Mouse (Mus musculus): ENCODE data around the gene Gp1ba. TPM values are rescaled to one million over a fixed set of nuclear protein-coding genes. Genes with fewer than 3 reads are reported as not detected.

Gene Gp1ba
- polyA plus RNA-seq, 1 experiment from 2014 or later, result 0.38 TPM

GRCm38 (mm10) chr11:70686901-70687566 lies 48.1 kb downstream of the Gp1ba start:
- ATAC-seq (ENCODE audit: low read depth) (peak; percentile 78), DNase-seq (ENCODE audit: low spot score) (peak; percentile 65)
- 2% methylated on average over 16 of the region's 16 CpGs for WGBS

GRCm38 (mm10) chr11:70687601-70688199 lies 48.8 kb downstream of the Gp1ba start, which contains the start of gene Camta2:
TSS of gene Camta2 (minus strand) at chr11:70688105.
- no peaks in the 10 kb centered on the region for H3K9me3 ChIP-seq (ENCODE audit: control insufficient read depth, low read length)
- ATAC-seq (ENCODE audit: low read depth) (peak; percentile 86), DNase-seq (ENCODE audit: low spot score) (peak; percentile 88)
- peak within 1 kb of the TSS; percentile 84 for H3K9ac ChIP-seq (ENCODE audit: low read depth, low read length)
- peak within 1 kb of the TSS; percentile 93 for H3K4me2 ChIP-seq (ENCODE audit: low read depth, low read length)
- H3K36me3 ChIP-seq (ENCODE audit: control insufficient read depth, insufficient read depth, low read length), result peaks cover 21% of the 10 kb centered on the region
- 0% methylated on average over 24 of the region's 55 CpGs for WGBS
- peak within 1 kb of the TSS; percentile 89 for H3K27ac ChIP-seq (replicated peaks; ENCODE audit: low read depth, low read length)
- 0 out of 2 replicates have a peak, but pooled peaks cover 8% of the 10 kb centered on the region for H3K4me1 ChIP-seq (ENCODE audit: control insufficient read depth, insufficient read depth, low read length)
- H3K4me3 ChIP-seq (ENCODE audit: low read depth, low read length), result peak within 1 kb of the TSS; percentile 85
- H3K27me3 ChIP-seq (replicated peaks; ENCODE audit: control insufficient read depth, insufficient read depth, low read length), result no peaks in the 10 kb centered on the region

More at GRCm38 (mm10) chr11:70686901-70687566, 48.1 kb downstream of the Gp1ba start:
- Histone ChIP-seq H3K36me3 (ENCODE audit: control insufficient read depth, insufficient read depth, low read length) (peaks cover 27% of the 10 kb centered on the region), H3K9me3 (ENCODE audit: control insufficient read depth, low read length) (no peaks in the 10 kb centered on the region), H3K4me3 (ENCODE audit: low read depth, low read length) (peak overlapping the region; percentile 85), H3K4me1 (ENCODE audit: control insufficient read depth, insufficient read depth, low read length) (peaks cover 8% of the 10 kb centered on the region; the same call in 1 of the 2 replicates), H3K27ac (replicated peaks; ENCODE audit: low read depth, low read length) (peak overlapping the region; percentile 89), H3K27me3 (replicated peaks; ENCODE audit: control insufficient read depth, insufficient read depth, low read length) (no peaks in the 10 kb centered on the region), H3K4me2 (ENCODE audit: low read depth, low read length) (peak overlapping the region; percentile 93), H3K9ac (ENCODE audit: low read depth, low read length) (peak overlapping the region; percentile 84)

- Histone ChIP-seq H3K27me3 (replicated peaks; ENCODE audit: control insufficient read depth, insufficient read depth, low read length) (no peaks in the 10 kb centered on the region), H3K9ac (ENCODE audit: low read depth, low read length) (peak overlapping the region; percentile 84), H3K4me3 (ENCODE audit: low read depth, low read length) (peak overlapping the region; percentile 85), H3K4me2 (ENCODE audit: low read depth, low read length) (peak overlapping the region; percentile 93), H3K27ac (replicated peaks; ENCODE audit: low read depth, low read length) (peak overlapping the region; percentile 89), H3K9me3 (ENCODE audit: control insufficient read depth, low read length) (no peaks in the 10 kb centered on the region), H3K36me3 (ENCODE audit: control insufficient read depth, insufficient read depth, low read length) (peaks cover 14% of the 10 kb centered on the region), H3K4me1 (ENCODE audit: control insufficient read depth, insufficient read depth, low read length) (0 out of 2 replicates have a peak, but pooled peaks cover 8% of the 10 kb centered on the region)
- DNase-seq (ENCODE audit: low spot score), result no peak
- ATAC-seq (ENCODE audit: low read depth), result no peak
- 21% methylated on average over 8 of the region's 8 CpGs for WGBS
Observed at GRCm38 (mm10) chr11:70688372-70688771, 49.5 kb downstream of the Gp1ba start.

GRCm38 (mm10) chr11:70689578-70689977 lies 50.7 kb downstream of the Gp1ba start:
- Histone ChIP-seq H3K4me2 (ENCODE audit: low read depth, low read length) (no peak overlapping the region), H3K4me1 (ENCODE audit: control insufficient read depth, insufficient read depth, low read length) (0 out of 2 replicates have a peak, but pooled peaks cover 8% of the 10 kb centered on the region), H3K27me3 (replicated peaks; ENCODE audit: control insufficient read depth, insufficient read depth, low read length) (no peaks in the 10 kb centered on the region), H3K4me3 (ENCODE audit: low read depth, low read length) (no peak overlapping the region), H3K9ac (ENCODE audit: low read depth, low read length) (no peak overlapping the region), H3K36me3 (ENCODE audit: control insufficient read depth, insufficient read depth, low read length) (0 out of 2 replicates have a peak, but pooled peaks cover 3% of the 10 kb centered on the region), H3K9me3 (ENCODE audit: control insufficient read depth, low read length) (no peaks in the 10 kb centered on the region), H3K27ac (replicated peaks; ENCODE audit: low read depth, low read length) (no peak overlapping the region)
- ATAC-seq (ENCODE audit: low read depth) (no peak), DNase-seq (ENCODE audit: low spot score) (peak; percentile 29)
- WGBS, result 43% methylated on average over 4 of the region's 4 CpGs

Other genes starting within 250 kb of the Gp1ba start
- 29.8 and 36.2 TPM in 2 replicates for gene Pelp1, start 229.1 kb upstream of the Gp1ba start, polyA plus RNA-seq (2014; fragmentation: Nextera tagmentation; extraction: Ambion mirVana)
- gene Arrb2, start 206.5 kb upstream of the Gp1ba start, polyA plus RNA-seq (2014; fragmentation: Nextera tagmentation; extraction: Ambion mirVana), result 19.0 and 24.1 TPM in 2 replicates
- gene Med11, start 187.2 kb upstream of the Gp1ba start, polyA plus RNA-seq (2014; fragmentation: Nextera tagmentation; extraction: Ambion mirVana), result 37.0 and 40.6 TPM in 2 replicates
- 0.31 and 0.85 TPM in 2 replicates for gene Zmynd15, start 179.7 kb upstream of the Gp1ba start, polyA plus RNA-seq (2014; fragmentation: Nextera tagmentation; extraction: Ambion mirVana)
- gene Cxcl16, start 179.1 kb upstream of the Gp1ba start, polyA plus RNA-seq (2014; fragmentation: Nextera tagmentation; extraction: Ambion mirVana), result 5.7 and 6.0 TPM in 2 replicates
- 0.52 TPM in 1 of 2 replicates, not detected in the other for gene Tm4sf5, start 133.9 kb upstream of the Gp1ba start, polyA plus RNA-seq (2014; fragmentation: Nextera tagmentation; extraction: Ambion mirVana)
- gene Vmo1, start 124.5 kb upstream of the Gp1ba start, polyA plus RNA-seq (2014; fragmentation: Nextera tagmentation; extraction: Ambion mirVana), result 0.54 and 0.98 TPM in 2 replicates
- 0.53 and 0.84 TPM in 2 replicates for gene Gltpd2, start 119.9 kb upstream of the Gp1ba start, polyA plus RNA-seq (2014; fragmentation: Nextera tagmentation; extraction: Ambion mirVana)
- gene Psmb6, start 113.8 kb upstream of the Gp1ba start, polyA plus RNA-seq (2014; fragmentation: Nextera tagmentation; extraction: Ambion mirVana), result 706 and 727 TPM in 2 replicates
- gene Gm40193, start 106.2 kb upstream of the Gp1ba start, polyA plus RNA-seq (2014; fragmentation: Nextera tagmentation; extraction: Ambion mirVana), result 1.1 and 2.7 TPM in 2 replicates
- gene Pld2, start 99.1 kb upstream of the Gp1ba start, polyA plus RNA-seq (2014; fragmentation: Nextera tagmentation; extraction: Ambion mirVana), result 9.2 and 9.5 TPM in 2 replicates
- 17.2 and 18.3 TPM in 2 replicates for gene Mink1, start 76.2 kb upstream of the Gp1ba start, polyA plus RNA-seq (2014; fragmentation: Nextera tagmentation; extraction: Ambion mirVana)
- gene 4930544D05Rik, start 23.3 kb upstream of the Gp1ba start, polyA plus RNA-seq (2014; fragmentation: Nextera tagmentation; extraction: Ambion mirVana), result not detected in 2 replicates
- 0.51 and 0.58 TPM in 2 replicates for gene Chrne, start 19.9 kb upstream of the Gp1ba start, polyA plus RNA-seq (2014; fragmentation: Nextera tagmentation; extraction: Ambion mirVana)
- gene Rnf167, start 8.1 kb downstream of the Gp1ba start, polyA plus RNA-seq (2014; fragmentation: Nextera tagmentation; extraction: Ambion mirVana), result 100 and 105 TPM in 2 replicates
- gene Slc25a11, start 8.4 kb downstream of the Gp1ba start, polyA plus RNA-seq (2014; fragmentation: Nextera tagmentation; extraction: Ambion mirVana), result 147 and 165 TPM in 2 replicates
- gene Pfn1, start 15.5 kb downstream of the Gp1ba start, polyA plus RNA-seq (2014; fragmentation: Nextera tagmentation; extraction: Ambion mirVana), result 1,605 and 1,712 TPM in 2 replicates
- 165 and 289 TPM in 2 replicates for gene Eno3, start 18.1 kb downstream of the Gp1ba start, polyA plus RNA-seq (2014; fragmentation: Nextera tagmentation; extraction: Ambion mirVana)
- 88.9 and 97.1 TPM in 2 replicates for gene Spag7, start 30.3 kb downstream of the Gp1ba start, polyA plus RNA-seq (2014; fragmentation: Nextera tagmentation; extraction: Ambion mirVana)
- gene Camta2, start 49.0 kb downstream of the Gp1ba start, polyA plus RNA-seq (2014; fragmentation: Nextera tagmentation; extraction: Ambion mirVana), result 12.6 and 12.8 TPM in 2 replicates
- 1.1 TPM in 2 replicates for gene Inca1, start 61.0 kb downstream of the Gp1ba start, polyA plus RNA-seq (2014; fragmentation: Nextera tagmentation; extraction: Ambion mirVana)
- 14.4 and 14.8 TPM in 2 replicates for gene Kif1c, start 61.4 kb downstream of the Gp1ba start, polyA plus RNA-seq (2014; fragmentation: Nextera tagmentation; extraction: Ambion mirVana)
- gene Zfp3, start 125.1 kb downstream of the Gp1ba start, polyA plus RNA-seq (2014; fragmentation: Nextera tagmentation; extraction: Ambion mirVana), result 7.0 and 7.3 TPM in 2 replicates
- gene Scimp, start 173.5 kb downstream of the Gp1ba start, polyA plus RNA-seq (2014; fragmentation: Nextera tagmentation; extraction: Ambion mirVana), result 0.50 and 0.83 TPM in 2 replicates
- 29.4 and 31.8 TPM in 2 replicates for gene Rabep1, start 205.7 kb downstream of the Gp1ba start, polyA plus RNA-seq (2014; fragmentation: Nextera tagmentation; extraction: Ambion mirVana)

Data from embryonic facial prominence, embryonic 14.5 days (tissue).